Mouse (Mus musculus) limb, embryonic 12.5 days (tissue): Measurements from ENCODE around the gene Med20. TPM values are rescaled to one million over a fixed set of nuclear protein-coding genes. Genes with fewer than 3 reads are reported as not detected.
"Not testable (repeated sequence)": the region's sequence is repeated elsewhere in the genome, so short reads cannot be mapped to it uniquely, and the experiment has no call there.

Experiments used
- ATAC-seq: fragments of 200-750 bp; cut with Nextera tagmentation; 2 replicates; pipeline ENCODE4 v1.8.0; 2017; ENCODE audit warnings: low read depth, moderate TSS enrichment; ENCODE audit not compliant: insufficient number of reproducible peaks, insufficient read depth, low FRiP score, low TSS enrichment
- H3K27ac ChIP-seq: fragments of 300-500 bp; sonication (generic); 2 replicates; pipeline ENCODE4 v1.5.1; 2016; ENCODE audit warnings: mild to moderate bottlenecking, moderate library complexity
- H3K27me3 ChIP-seq: fragments of 300-500 bp; sonication (generic); 2 replicates; pipeline ENCODE4 v1.6.1; 2016; ENCODE audit warnings: mild to moderate bottlenecking, moderate library complexity
- H3K36me3 ChIP-seq: fragments of 300-500 bp; sonication (generic); 2 replicates; pipeline ENCODE4 v1.6.1; 2016; ENCODE audit warnings: mild to moderate bottlenecking, moderate library complexity
- H3K4me1 ChIP-seq: fragments of 300-500 bp; sonication (generic); replicated peaks from 2 replicates; pipeline ENCODE4 v1.6.1; 2016
- H3K4me2 ChIP-seq: fragments of 300-500 bp; sonication (generic); 2 replicates; pipeline ENCODE4 v1.6.1; 2016; ENCODE audit warnings: mild to moderate bottlenecking, moderate library complexity
- H3K4me3 ChIP-seq: fragments of 300-500 bp; sonication (generic); replicated peaks from 2 replicates; pipeline ENCODE4 v1.5.1; 2016; ENCODE audit warnings: mild to moderate bottlenecking
- H3K9ac ChIP-seq: fragments of 300-500 bp; sonication (generic); replicated peaks from 2 replicates; pipeline ENCODE4 v1.6.1; 2016; ENCODE audit warnings: mild to moderate bottlenecking, moderate library complexity
- H3K9me3 ChIP-seq: fragments of 300-500 bp; sonication (generic); 2 replicates; pipeline ENCODE4 v1.6.1; 2016; ENCODE audit warnings: mild to moderate bottlenecking, moderate library complexity
- WGBS: fragments of 180-500 bp; shearing (Covaris S2); methylation state at CpG from one replicate; pipeline ENCODE4 v1.1.7; 2016; 5-methylcytosine and 5-hydroxymethylcytosine counted together
- polyA plus RNA-seq: library from polyadenylated mRNA; unstranded; fragments of >200 nt; fragmentation: Nextera tagmentation; extraction: Ambion mirVana; gene quantifications from 2 replicates; pipeline ENCODE4 v1.2.1, GENCODE M21; 2016

The Med20 gene
- polyA plus RNA-seq, 1 experiment from 2014 or later, result 48.9 TPM

GRCm38 (mm10) chr17:47628851-47629676 lies 17.7 kb downstream of the Med20 start:
- Histone ChIP-seq H3K9ac (peak overlapping the region; percentile 73), H3K9me3 (0 out of 2 replicates have a peak, but pooled peaks cover 5% of the 10 kb centered on the region), H3K27ac (peak overlapping the region; percentile 94), H3K4me1 (peaks cover 26% of the 10 kb centered on the region), H3K27me3 (no peaks in the 10 kb centered on the region), H3K4me3 (peak overlapping the region; percentile 66), H3K36me3 (peaks cover 31% of the 10 kb centered on the region), H3K4me2 (peak overlapping the region; percentile 92)
- peak; percentile 91 for ATAC-seq
- WGBS, result under 1% methylated on average over 63 of the region's 63 CpGs

GRCm38 (mm10) chr17:47629717-47630677 lies 18.6 kb downstream of the Med20 start:
- Histone ChIP-seq H3K4me2 (peak overlapping the region; percentile 92), H3K4me1 (peaks cover 26% of the 10 kb centered on the region), H3K4me3 (peak overlapping the region; percentile 66), H3K36me3 (peaks cover 22% of the 10 kb centered on the region), H3K27me3 (no peaks in the 10 kb centered on the region), H3K9ac (peak overlapping the region; percentile 73), H3K27ac (peak overlapping the region; percentile 94), H3K9me3 (no peaks in the 10 kb centered on the region)
- no peak for ATAC-seq
- WGBS, result under 1% methylated on average over 61 of the region's 61 CpGs

GRCm38 (mm10) chr17:47630678-47631065 lies 19.3 kb downstream of the Med20 start, which contains the start of gene Usp49:
Gene Usp49, plus strand, starts transcription at chr17:47630690.
- no peaks in the 10 kb centered on the region for H3K27me3 ChIP-seq
- peak within 1 kb of the TSS; percentile 66 for H3K4me3 ChIP-seq
- H3K36me3 ChIP-seq, result peaks cover 21% of the 10 kb centered on the region
- WGBS, result 0% methylated on average over 3 of the region's 3 CpGs
- peak within 1 kb of the TSS; percentile 94 for H3K27ac ChIP-seq
- ATAC-seq, result no peak
- H3K4me1 ChIP-seq, result peaks cover 26% of the 10 kb centered on the region
- H3K4me2 ChIP-seq, result peak within 1 kb of the TSS; percentile 92
- peak within 1 kb of the TSS; percentile 73 for H3K9ac ChIP-seq
- no peaks in the 10 kb centered on the region for H3K9me3 ChIP-seq

GRCm38 (mm10) chr17:47632181-47632840 lies 20.9 kb downstream of the Med20 start:
- no peak for ATAC-seq
- Histone ChIP-seq H3K4me3 (no peak overlapping the region), H3K27me3 (no peaks in the 10 kb centered on the region), H3K9me3 (no peaks in the 10 kb centered on the region), H3K4me1 (peaks cover 26% of the 10 kb centered on the region), H3K4me2 (no peak overlapping the region), H3K9ac (no peak overlapping the region), H3K27ac (no peak overlapping the region), H3K36me3 (peaks cover 19% of the 10 kb centered on the region; the same call in 1 of the 2 replicates)
- 65% methylated on average over 4 of the region's 4 CpGs for WGBS

- no peak overlapping the region for H3K4me3 ChIP-seq
- H3K36me3 ChIP-seq, result peaks cover 16% of the 10 kb centered on the region; the same call in 1 of the 2 replicates
- H3K27ac ChIP-seq, result no peak overlapping the region
- ATAC-seq, result no peak
- peaks cover 16% of the 10 kb centered on the region for H3K4me1 ChIP-seq
- no peak overlapping the region for H3K4me2 ChIP-seq
- WGBS, result 80% methylated on average over 7 of the region's 7 CpGs
- no peaks in the 10 kb centered on the region; the same call in 1 of the 2 replicates for H3K27me3 ChIP-seq
- no peaks in the 10 kb centered on the region for H3K9me3 ChIP-seq
- H3K9ac ChIP-seq, result no peak overlapping the region
These were observed 22.8 kb downstream of the Med20 start for GRCm38 (mm10) chr17:47633999-47634770.

GRCm38 (mm10) chr17:47642992-47643391 lies 31.6 kb downstream of the Med20 start:
- WGBS, result 82% methylated on average over 2 of the region's 2 CpGs
- no peaks in the 10 kb centered on the region for H3K4me1 ChIP-seq
- H3K4me2 ChIP-seq, result no peak overlapping the region
- H3K9ac ChIP-seq, result no peak overlapping the region
- no peak for ATAC-seq
- no peak overlapping the region for H3K27ac ChIP-seq
- no peaks in the 10 kb centered on the region for H3K36me3 ChIP-seq
- no peaks in the 10 kb centered on the region; the same call in 1 of the 2 replicates for H3K27me3 ChIP-seq
- H3K4me3 ChIP-seq, result no peak overlapping the region
- no peaks in the 10 kb centered on the region for H3K9me3 ChIP-seq

- H3K36me3 ChIP-seq, result peaks cover 5% of the 10 kb centered on the region; the same call in 1 of the 2 replicates
- no peak overlapping the region for H3K4me2 ChIP-seq
- no peak overlapping the region for H3K4me3 ChIP-seq
- no peak for ATAC-seq
- H3K27me3 ChIP-seq, result no peaks in the 10 kb centered on the region
- H3K27ac ChIP-seq, result no peak overlapping the region
- WGBS, result 86% methylated on average over 1 of the region's 1 CpGs
- no peaks in the 10 kb centered on the region for H3K9me3 ChIP-seq
- H3K4me1 ChIP-seq, result no peaks in the 10 kb centered on the region
- H3K9ac ChIP-seq, result no peak overlapping the region
These were observed 35.3 kb downstream of the Med20 start for GRCm38 (mm10) chr17:47646683-47647082.

- H3K9ac ChIP-seq, result no peak overlapping the region
- 75% methylated on average over 4 of the region's 4 CpGs for WGBS
- H3K27me3 ChIP-seq, result no peaks in the 10 kb centered on the region
- no peaks in the 10 kb centered on the region for H3K9me3 ChIP-seq
- no peaks in the 10 kb centered on the region for H3K4me1 ChIP-seq
- peaks cover 12% of the 10 kb centered on the region for H3K36me3 ChIP-seq
- H3K4me3 ChIP-seq, result no peak overlapping the region
- H3K4me2 ChIP-seq, result no peak overlapping the region
- no peak overlapping the region for H3K27ac ChIP-seq
- no peak for ATAC-seq
These were observed 37.6 kb downstream of the Med20 start for GRCm38 (mm10) chr17:47648966-47649365.

GRCm38 (mm10) chr17:47651953-47652352 lies 40.6 kb downstream of the Med20 start:
- H3K9ac ChIP-seq, result no peak overlapping the region
- H3K4me2 ChIP-seq, result no peak overlapping the region
- WGBS, result 83% methylated on average over 2 of the region's 2 CpGs
- H3K36me3 ChIP-seq, result peaks cover 12% of the 10 kb centered on the region
- no peaks in the 10 kb centered on the region for H3K9me3 ChIP-seq
- ATAC-seq, result no peak
- H3K27ac ChIP-seq, result no peak overlapping the region
- no peak overlapping the region for H3K4me3 ChIP-seq
- H3K27me3 ChIP-seq, result no peaks in the 10 kb centered on the region
- H3K4me1 ChIP-seq, result no peaks in the 10 kb centered on the region

GRCm38 (mm10) chr17:47654346-47654745 lies 43.0 kb downstream of the Med20 start:
- not testable (repeated sequence) for H3K27ac ChIP-seq, H3K4me1 ChIP-seq, H3K9ac ChIP-seq, H3K9me3 ChIP-seq, H3K27me3 ChIP-seq, H3K4me2 ChIP-seq, ATAC-seq, H3K4me3 ChIP-seq
- peaks cover 12% of the 10 kb centered on the region for H3K36me3 ChIP-seq
- WGBS, result 90% methylated on average over 8 of the region's 8 CpGs
